Mouse (Mus musculus): ENCODE measurements around the gene Asb11.

DNA sequence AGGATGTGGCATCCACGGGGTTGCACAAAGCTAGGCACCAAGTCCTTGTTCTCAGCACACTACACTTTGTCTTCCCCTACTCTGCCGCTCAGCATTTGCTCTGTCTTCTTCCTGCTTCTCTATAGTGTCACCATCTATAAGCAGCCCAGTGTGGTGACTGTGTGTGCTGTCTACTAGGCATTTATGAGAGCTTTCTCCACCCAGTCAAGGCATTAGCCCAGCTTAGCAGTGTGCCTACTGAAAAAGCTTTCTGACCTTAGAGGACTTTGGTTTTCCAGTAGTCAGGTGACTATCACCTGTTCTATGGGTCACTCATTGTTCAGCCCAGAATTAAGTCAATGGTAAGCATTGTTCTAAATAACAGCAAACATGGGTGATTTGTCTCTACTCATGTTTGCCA lies 5.7 kb upstream of the Asb11 start:
- TF ChIP-seq GATA1 (IDR thresholded peaks at IDR 0.05; ENCODE audit: low read length) (no peak), TAL1 (IDR thresholded peaks at IDR 0.05; ENCODE audit: low read length) (no peak)

Measured in erythroblast, embryonic 14.5 days (primary cell).